Comparison of ENCODE assay signal across 10 mouse cellular contexts in the genomic region with DNA sequence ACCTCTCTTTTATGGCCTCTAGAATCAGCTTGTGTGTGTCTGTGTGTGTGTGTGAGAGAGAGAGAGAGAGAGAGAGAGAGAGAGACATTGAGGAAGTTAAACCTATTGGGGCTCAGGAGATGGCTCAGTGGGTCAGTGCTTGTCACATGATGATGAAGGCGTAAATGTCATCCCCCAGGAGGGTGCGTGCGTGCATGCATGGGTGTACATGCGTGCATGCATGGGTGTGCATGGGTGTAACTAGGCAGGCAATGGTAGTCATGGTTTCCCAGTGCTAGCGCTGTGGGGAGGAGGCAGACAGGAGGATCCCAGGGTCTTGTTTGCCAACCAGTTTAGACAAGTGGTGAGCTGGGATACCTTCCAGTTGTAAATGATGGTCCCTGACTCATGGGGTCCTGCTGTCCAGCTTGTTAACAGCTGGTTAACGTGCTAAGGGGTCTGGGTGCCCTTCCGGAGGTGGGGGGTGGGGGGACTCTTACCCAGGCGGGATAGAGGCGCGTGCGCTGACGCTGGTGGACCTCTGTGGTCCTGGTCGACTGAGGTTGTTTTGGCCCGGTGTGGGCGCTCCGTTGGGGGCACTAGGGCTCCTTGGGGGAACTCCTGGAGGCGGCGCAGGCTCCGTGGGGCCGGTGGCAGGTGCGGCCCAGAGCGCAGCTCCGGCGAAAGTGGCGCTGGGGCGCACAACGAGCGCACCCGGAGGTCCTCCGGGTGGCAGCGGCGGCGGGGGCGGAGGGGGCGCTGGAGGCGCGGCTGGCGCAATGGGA. TPM values are rescaled to one million over a fixed set of nuclear protein-coding genes. Genes with fewer than 3 reads are reported as not detected.
DNase-seq lines count a peak whose midpoint lies in the region; ATAC-seq and TF ChIP-seq lines count a peak whose summit lies in the region.
"Had no signal": no experiment of that assay in that cellular context is flagged by ENCODE, and none has a peak within 500 bp of the region (broad histone marks: within the 10 kb centered on the region; RNA-seq: fewer than 3 reads in every experiment).

No protein-coding gene starts in this region.

- 11% methylated on average over 38 of the region's 38 CpGs for WGBS in forebrain, embryonic 10.5 days
- WGBS in forebrain, embryonic 16.5 days, result 14% methylated on average over 38 of the region's 38 CpGs
- WGBS in lung, embryonic 14.5 days, result 13% methylated on average over 38 of the region's 38 CpGs
- 19% methylated on average over 38 of the region's 38 CpGs for WGBS in lung, adult 2 months
- WGBS in embryonic facial prominence, embryonic 15.5 days, result 20% methylated on average over 36 of the region's 38 CpGs
- WGBS in midbrain, embryonic 13.5 days, result 14% methylated on average over 38 of the region's 38 CpGs

- H3K4me2 ChIP-seq in forebrain, embryonic 16.5 days (ENCODE audit: low read length), result no peak overlapping the region
- H3K4me2 ChIP-seq in lung, embryonic 14.5 days, result peak overlapping the region; percentile 45
- peak overlapping the region; percentile 38 for H3K4me2 ChIP-seq in embryonic facial prominence, embryonic 15.5 days (replicated peaks)
- peak overlapping the region; percentile 30 for H3K4me2 ChIP-seq in midbrain, embryonic 13.5 days (replicated peaks)

- no peak for TF ChIP-seq POLR2A in lung, adult 2 months (IDR thresholded peaks at IDR 0.05; ENCODE audit: borderline replicate concordance, extremely low read depth, low read depth, low read length)

- H3K9me3 ChIP-seq in forebrain, embryonic 10.5 days, result no peaks in the 10 kb centered on the region
- no peaks in the 10 kb centered on the region for H3K9me3 ChIP-seq in forebrain, embryonic 16.5 days (ENCODE audit: control insufficient read depth, low read length)
- no peaks in the 10 kb centered on the region for H3K9me3 ChIP-seq in lung, embryonic 14.5 days (ENCODE audit: low read depth, low read length)
- no peaks in the 10 kb centered on the region for H3K9me3 ChIP-seq in embryonic facial prominence, embryonic 15.5 days (replicated peaks)
- H3K9me3 ChIP-seq in midbrain, embryonic 13.5 days, result no peaks in the 10 kb centered on the region

- peak overlapping the region; percentile 47 for H3K4me3 ChIP-seq in forebrain, embryonic 10.5 days
- H3K4me3 ChIP-seq in forebrain, embryonic 16.5 days (replicated peaks; ENCODE audit: low read length), result no peak overlapping the region
- peak overlapping the region; percentile 20 for H3K4me3 ChIP-seq in lung, embryonic 14.5 days (ENCODE audit: low read depth, low read length)
- H3K4me3 ChIP-seq in lung, adult 2 months (replicated peaks; ENCODE audit: extremely low read depth, low read depth, low read length), result no peak overlapping the region
- peak overlapping the region; percentile 22 for H3K4me3 ChIP-seq in embryonic facial prominence, embryonic 15.5 days (replicated peaks)
- H3K4me3 ChIP-seq in midbrain, embryonic 13.5 days (replicated peaks), result peak overlapping the region; percentile 6; the same call in 1 of the 2 replicates
- no peak overlapping the region for H3K4me3 ChIP-seq in left cerebral cortex, adult 2 months

- DNase-seq in forebrain, embryonic 10.5 days (ENCODE audit: extremely low spot score, low spot score), result no peak
- DNase-seq in lung, embryonic 14.5 days, result no peak
- no peak for DNase-seq in lung, adult 2 months
- no peak for DNase-seq in left cerebral cortex, adult 2 months (ENCODE audit: extremely low spot score in 1 of 2, low spot score in 2 of 2)
- DNase-seq in gastrocnemius, postnatal 14 days, result no peak
- DNase-seq: kidney, postnatal 25 days; lung, postnatal 10 days had no signal

- peaks cover 31% of the 10 kb centered on the region for H3K4me1 ChIP-seq in forebrain, embryonic 10.5 days
- peaks cover 14% of the 10 kb centered on the region for H3K4me1 ChIP-seq in forebrain, embryonic 16.5 days (replicated peaks; ENCODE audit: control insufficient read depth, insufficient read depth, low read length)
- H3K4me1 ChIP-seq in lung, embryonic 14.5 days (ENCODE audit: insufficient read depth), result no peaks in the 10 kb centered on the region; the same call in 1 of the 2 replicates
- H3K4me1 ChIP-seq in lung, adult 2 months (ENCODE audit: control insufficient read depth, insufficient read depth, low read length), result no peaks in the 10 kb centered on the region
- H3K4me1 ChIP-seq in embryonic facial prominence, embryonic 15.5 days, result peaks cover 12% of the 10 kb centered on the region
- H3K4me1 ChIP-seq in midbrain, embryonic 13.5 days (replicated peaks), result peaks cover 30% of the 10 kb centered on the region

- no peak for TF ChIP-seq CTCF in lung, embryonic 14.5 days (IDR thresholded peaks at IDR 0.05; ENCODE audit: low read depth)
- no peak for TF ChIP-seq CTCF in lung, adult 2 months (IDR thresholded peaks at IDR 0.05; ENCODE audit: insufficient read depth, low read length)
- no peak for TF ChIP-seq CTCF in left cerebral cortex, adult 2 months (IDR thresholded peaks at IDR 0.05)

- intact Hi-C loops in left cerebral cortex, adult 2 months (cut with DNase I), result no loop called here
- intact Hi-C loops in gastrocnemius, postnatal 14 days (cut with DNase I; ENCODE audit: low total_unique reads), result no loop called here

- no peak for ATAC-seq in forebrain, embryonic 16.5 days
- no peak for ATAC-seq in lung, embryonic 14.5 days (ENCODE audit: insufficient read depth)
- ATAC-seq in embryonic facial prominence, embryonic 15.5 days (ENCODE audit: insufficient number of reproducible peaks, low FRiP score, low TSS enrichment, low read depth), result no peak
- no peak for ATAC-seq in midbrain, embryonic 13.5 days

- H3K9ac ChIP-seq in forebrain, embryonic 16.5 days (replicated peaks; ENCODE audit: low read depth, low read length), result no peak overlapping the region
- no peak overlapping the region for H3K9ac ChIP-seq in lung, embryonic 14.5 days
- H3K9ac ChIP-seq in embryonic facial prominence, embryonic 15.5 days, result no peak overlapping the region
- H3K9ac ChIP-seq in midbrain, embryonic 13.5 days (replicated peaks), result 0 out of 2 replicates have a peak overlapping the region, but pooled peaks have one; percentile 23

- peaks cover 88% of the 10 kb centered on the region for H3K27me3 ChIP-seq in forebrain, embryonic 10.5 days (ENCODE audit: poor library complexity, severe bottlenecking)
- peaks cover 24% of the 10 kb centered on the region for H3K27me3 ChIP-seq in forebrain, embryonic 16.5 days (replicated peaks; ENCODE audit: control insufficient read depth, insufficient read depth, low read length)
- peaks cover 56% of the 10 kb centered on the region for H3K27me3 ChIP-seq in lung, embryonic 14.5 days (ENCODE audit: insufficient read depth, low read length)
- H3K27me3 ChIP-seq in embryonic facial prominence, embryonic 15.5 days, result peaks cover 60% of the 10 kb centered on the region
- peaks cover 63% of the 10 kb centered on the region for H3K27me3 ChIP-seq in midbrain, embryonic 13.5 days

- H3K36me3 ChIP-seq in forebrain, embryonic 10.5 days (replicated peaks), result no peaks in the 10 kb centered on the region
- peaks cover 11% of the 10 kb centered on the region for H3K36me3 ChIP-seq in forebrain, embryonic 16.5 days (ENCODE audit: control insufficient read depth, insufficient read depth)
- no peaks in the 10 kb centered on the region for H3K36me3 ChIP-seq in lung, embryonic 14.5 days (ENCODE audit: insufficient read depth)
- H3K36me3 ChIP-seq in embryonic facial prominence, embryonic 15.5 days, result no peaks in the 10 kb centered on the region
- peaks cover 38% of the 10 kb centered on the region for H3K36me3 ChIP-seq in midbrain, embryonic 13.5 days

- H3K27ac ChIP-seq in forebrain, embryonic 10.5 days, result no peak overlapping the region
- no peak overlapping the region for H3K27ac ChIP-seq in forebrain, embryonic 16.5 days (ENCODE audit: low read length)
- H3K27ac ChIP-seq in lung, embryonic 14.5 days (ENCODE audit: low read depth), result no peak overlapping the region
- H3K27ac ChIP-seq in embryonic facial prominence, embryonic 15.5 days (replicated peaks), result no peak overlapping the region
- no peak overlapping the region for H3K27ac ChIP-seq in midbrain, embryonic 13.5 days
- H3K27ac ChIP-seq in left cerebral cortex, adult 2 months, result no peak overlapping the region; the same call in 1 of the 2 replicates

RNA-seq across cellular contexts. Expression of a gene that starts 17.6 kb away (rescaled TPM):
- polyA plus RNA-seq in forebrain, embryonic 10.5 days (2016; fragmentation: Nextera tagmentation; extraction: Ambion mirVana), result 1.3 and 2.0 TPM in 2 replicates
- polyA plus RNA-seq in forebrain, embryonic 16.5 days (2015; fragmentation: Nextera tagmentation; extraction: Ambion mirVana), result 43.4 and 44.1 TPM in 2 replicates
- polyA plus RNA-seq in lung, embryonic 14.5 days (2014; fragmentation: Nextera tagmentation; extraction: Ambion mirVana), result 2.2 and 2.8 TPM in 2 replicates
- polyA plus RNA-seq in lung, adult 2 months (2012; rRNA removed), result 6.1 and 7.8 TPM in 2 replicates
- 6.2 and 7.7 TPM in 2 replicates for polyA plus RNA-seq in embryonic facial prominence, embryonic 15.5 days (2015; fragmentation: Nextera tagmentation; extraction: Ambion mirVana)
- polyA plus RNA-seq in midbrain, embryonic 13.5 days (2015; fragmentation: Nextera tagmentation; extraction: Ambion mirVana), result 25.1 and 34.2 TPM in 2 replicates
- total RNA-seq in left cerebral cortex, adult 2 months (2021), result 10 to 100 TPM; 74.5 to 76.9 TPM
- total RNA-seq in gastrocnemius, postnatal 14 days (2021), result under 1 TPM; 0.66 to 0.76 TPM

RNA-seq across cellular contexts. Expression of a gene that starts 45.5 kb away (rescaled TPM):
- polyA plus RNA-seq in forebrain, embryonic 10.5 days (2016; fragmentation: Nextera tagmentation; extraction: Ambion mirVana), result 0.21 and 0.24 TPM in 2 replicates
- polyA plus RNA-seq in forebrain, embryonic 16.5 days (2015; fragmentation: Nextera tagmentation; extraction: Ambion mirVana), result 5.3 and 6.3 TPM in 2 replicates
- polyA plus RNA-seq in lung, embryonic 14.5 days (2014; fragmentation: Nextera tagmentation; extraction: Ambion mirVana), result 0.15 TPM in 1 of 2 replicates, not detected in the other
- polyA plus RNA-seq in lung, adult 2 months (2012; rRNA removed), result 0.80 and 1.6 TPM in 2 replicates
- 1.2 and 1.3 TPM in 2 replicates for polyA plus RNA-seq in embryonic facial prominence, embryonic 15.5 days (2015; fragmentation: Nextera tagmentation; extraction: Ambion mirVana)
- 0.15 TPM in 1 of 2 replicates, not detected in the other for polyA plus RNA-seq in midbrain, embryonic 13.5 days (2015; fragmentation: Nextera tagmentation; extraction: Ambion mirVana)
- 10 to 100 TPM; 85.3 TPM for total RNA-seq in left cerebral cortex, adult 2 months (2021)
- total RNA-seq in gastrocnemius, postnatal 14 days (2021), result not detected

RNA-seq across cellular contexts. Expression of a gene that starts 55.5 kb away (rescaled TPM):
- 0.11 TPM in 1 of 2 replicates, not detected in the other for polyA plus RNA-seq in forebrain, embryonic 10.5 days (2016; fragmentation: Nextera tagmentation; extraction: Ambion mirVana)
- polyA plus RNA-seq in forebrain, embryonic 16.5 days (2015; fragmentation: Nextera tagmentation; extraction: Ambion mirVana), result 0.27 TPM in 1 of 2 replicates, not detected in the other
- 0.28 and 0.57 TPM in 2 replicates for polyA plus RNA-seq in lung, embryonic 14.5 days (2014; fragmentation: Nextera tagmentation; extraction: Ambion mirVana)
- polyA plus RNA-seq in lung, adult 2 months (2012; rRNA removed), result 4.5 and 5.0 TPM in 2 replicates
- 0.72 and 1.3 TPM in 2 replicates for polyA plus RNA-seq in embryonic facial prominence, embryonic 15.5 days (2015; fragmentation: Nextera tagmentation; extraction: Ambion mirVana)
- 0.07 and 0.17 TPM in 2 replicates for polyA plus RNA-seq in midbrain, embryonic 13.5 days (2015; fragmentation: Nextera tagmentation; extraction: Ambion mirVana)
- under 1 TPM in 1 of 2 experiments, not detected in 1; 0.14 TPM for total RNA-seq in left cerebral cortex, adult 2 months (2021)
- under 1 TPM in 1 of 2 experiments, not detected in 1; 0.13 TPM for total RNA-seq in gastrocnemius, postnatal 14 days (2021)

Comparison
In these comparisons a context has a peak if more than half of its experiments do, and no peak if none do; other contexts are left out.
1. H3K4me3 ChIP-seq: peak in forebrain, embryonic 10.5 days (single experiment), lung, embryonic 14.5 days (single experiment), embryonic facial prominence, embryonic 15.5 days (single experiment) and midbrain, embryonic 13.5 days (single experiment); none in forebrain, embryonic 16.5 days (single experiment), lung, adult 2 months (single experiment) and left cerebral cortex, adult 2 months (single experiment).